Mouse (Mus musculus): ENCODE data around the gene Klhl10. TPM values are rescaled to one million over a fixed set of nuclear protein-coding genes. Genes with fewer than 3 reads are reported as not detected.
A peak's percentile ranks its signal among the peaks of the same experiment; 100 is the strongest.

The Klhl10 gene
- total RNA-seq (2014; fragmentation: Nextera tagmentation) = not detected in 2 replicates
- not detected in 2 replicates for total RNA-seq (2017)

DNA sequence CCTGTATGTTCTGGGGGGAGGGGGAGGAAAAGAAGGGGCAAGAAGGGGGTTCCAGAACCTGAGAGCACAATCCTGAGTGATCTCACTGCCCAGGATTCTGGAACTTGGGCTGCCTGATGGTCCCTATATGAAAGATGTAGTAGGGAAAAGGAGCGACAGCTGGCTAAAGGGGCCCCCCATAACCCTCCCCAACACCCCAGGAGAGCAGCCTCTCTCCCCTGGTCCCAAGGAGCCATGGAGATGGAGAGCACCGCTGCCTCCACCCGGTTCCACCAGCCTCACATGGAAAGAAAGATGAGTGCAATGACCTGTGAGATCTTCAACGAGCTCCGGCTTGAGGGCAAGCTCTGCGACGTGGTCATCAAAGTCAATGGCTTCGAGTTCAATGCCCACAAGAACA, at the start of gene Klhl10, which contains the start of gene Nt5c3b:
Gene Klhl10 (plus strand): TSS at position 121 of the 400 bp plus-strand sequence.
Gene Nt5c3b (minus strand): TSS at position 12 of the 400 bp plus-strand sequence.
- no peak for ATAC-seq (replicated peaks; ENCODE audit: poor library complexity, severe bottlenecking)

DNA sequence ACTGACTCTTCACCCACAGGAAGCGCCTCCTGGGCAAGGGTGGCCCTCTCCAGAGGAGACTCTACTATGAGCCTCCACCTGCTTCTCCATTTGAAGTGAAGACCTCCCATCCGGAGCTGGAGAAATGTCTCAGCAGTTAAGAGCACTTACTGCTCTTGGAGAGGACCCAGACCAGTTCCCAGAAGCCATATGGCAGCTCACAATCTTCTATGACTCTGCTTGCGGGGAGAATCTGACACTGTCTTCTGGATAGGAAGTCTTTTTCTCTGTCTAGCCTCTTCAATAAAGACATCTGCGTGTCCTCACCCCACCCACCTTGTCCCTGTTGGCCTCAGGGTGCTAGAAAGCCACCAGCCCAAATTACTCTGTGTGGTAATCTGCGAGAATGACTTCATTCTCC, 48.8 kb upstream of the Klhl10 start:
- ATAC-seq (replicated peaks; ENCODE audit: poor library complexity, severe bottlenecking) = no peak

DNA sequence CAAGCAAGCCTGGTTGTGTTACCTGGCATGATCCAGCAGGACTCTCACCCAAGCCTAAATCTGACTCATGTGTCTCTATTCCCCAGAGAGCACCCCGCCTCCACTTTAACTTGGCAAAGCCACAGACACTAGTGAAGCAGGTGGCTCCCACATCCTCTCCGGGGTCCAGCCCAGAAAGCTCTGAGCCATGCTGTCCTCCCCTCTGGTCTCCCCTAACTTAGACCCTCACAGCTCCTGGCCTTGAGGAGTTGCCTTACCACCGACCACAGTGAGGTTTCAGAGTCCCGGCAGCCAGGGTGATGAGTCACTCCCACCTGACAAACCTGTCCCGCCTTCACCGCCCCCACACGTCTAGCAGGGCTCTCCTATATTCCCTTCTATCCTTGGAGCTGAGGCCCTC, 48.0 kb upstream of the Klhl10 start:
- ATAC-seq (replicated peaks; ENCODE audit: poor library complexity, severe bottlenecking) = no peak

DNA sequence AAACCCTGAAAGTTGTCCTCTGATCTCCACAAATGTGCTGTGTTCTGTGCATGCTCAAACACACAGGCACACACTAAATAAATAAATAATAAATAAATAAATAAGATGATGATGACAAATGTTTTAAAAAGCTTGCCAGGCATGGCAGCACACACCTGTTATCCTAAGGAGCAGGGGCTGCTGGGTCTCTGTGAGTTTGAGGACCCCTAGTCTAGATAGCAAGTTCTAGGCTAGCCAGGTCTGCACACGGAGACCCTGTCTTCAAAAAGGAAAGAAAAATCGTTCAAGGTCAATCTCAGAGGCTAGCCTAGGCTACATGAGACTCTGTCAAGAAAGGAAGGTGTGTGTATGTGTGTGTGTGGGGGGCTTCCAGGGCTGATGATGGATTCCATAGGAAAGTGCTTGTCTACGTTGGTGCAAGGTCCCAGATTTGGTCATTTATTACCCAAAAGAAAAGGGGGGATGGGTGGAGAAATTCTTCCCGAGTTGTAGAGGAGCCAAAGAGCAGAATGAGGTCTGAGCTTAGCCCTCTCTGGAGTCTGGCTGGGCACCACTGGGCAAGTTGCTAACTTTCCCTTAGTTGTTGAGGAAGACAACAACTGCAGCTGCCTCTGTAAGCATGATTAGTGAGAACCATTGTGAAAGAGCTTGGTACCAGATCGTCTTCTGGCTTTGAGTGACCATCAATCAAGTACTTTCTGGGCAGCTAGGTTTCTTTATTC, 47.2 kb upstream of the Klhl10 start:
- ATAC-seq (replicated peaks; ENCODE audit: poor library complexity, severe bottlenecking) = no peak

DNA sequence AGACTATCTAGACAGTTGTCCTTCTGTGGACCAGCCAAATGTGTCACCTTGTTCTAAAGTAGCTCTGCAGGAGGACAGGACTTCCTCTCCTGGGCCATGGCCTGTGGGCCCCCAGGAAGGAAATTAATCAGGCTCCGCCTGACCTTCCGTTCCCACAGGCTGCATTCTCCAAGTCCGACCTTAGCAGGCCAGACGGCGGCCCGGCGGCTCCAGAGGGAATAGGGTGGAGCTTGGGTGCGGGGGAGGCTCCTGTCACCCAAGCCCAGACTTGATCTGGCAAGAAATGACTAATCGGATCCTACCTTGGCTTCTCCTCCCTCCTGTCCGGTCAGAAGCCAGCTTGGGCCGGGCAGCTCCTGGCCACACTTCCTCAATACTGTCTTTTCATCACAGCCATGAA, 46.5 kb upstream of the Klhl10 start:
- ATAC-seq (replicated peaks; ENCODE audit: poor library complexity, severe bottlenecking) = peak; percentile 33

DNA sequence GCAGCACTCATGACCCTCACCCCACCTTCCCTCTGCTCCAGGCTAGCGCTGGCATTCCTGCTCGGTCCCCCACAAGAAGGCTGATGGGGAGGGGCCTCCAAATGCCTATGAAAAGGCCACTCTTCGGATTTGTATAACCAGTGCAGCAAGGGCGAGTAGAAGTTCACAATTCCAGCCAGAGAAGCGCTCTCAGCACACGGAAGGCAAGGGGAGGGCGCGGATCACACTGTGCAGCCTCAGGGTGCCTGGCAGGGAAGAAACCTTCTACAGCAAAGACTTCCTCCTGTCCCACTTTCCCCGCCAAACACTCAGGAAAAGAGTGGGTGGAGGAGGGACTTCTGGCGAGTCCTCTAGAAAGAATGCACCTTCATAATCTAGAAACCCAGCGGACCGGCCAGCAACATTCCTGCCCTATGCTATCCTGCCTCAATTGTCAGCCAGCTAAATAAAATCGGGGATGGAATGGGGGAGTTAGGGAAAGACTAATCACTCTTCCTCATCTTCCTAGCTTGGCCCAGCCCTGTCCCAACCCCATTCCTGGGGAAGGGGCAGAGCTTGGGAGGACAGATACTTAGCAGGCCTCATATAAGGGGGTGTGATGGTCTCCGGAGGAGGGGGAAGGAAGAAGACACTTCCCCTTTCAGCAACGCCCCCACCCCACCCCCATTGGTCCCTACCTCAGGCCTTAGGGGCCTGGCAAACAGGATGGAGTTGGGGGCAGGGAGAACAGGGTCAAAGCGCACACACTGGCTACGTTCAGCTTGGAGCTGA, 45.7 kb upstream of the Klhl10 start:
- ATAC-seq (replicated peaks; ENCODE audit: poor library complexity, severe bottlenecking) = no peak

DNA sequence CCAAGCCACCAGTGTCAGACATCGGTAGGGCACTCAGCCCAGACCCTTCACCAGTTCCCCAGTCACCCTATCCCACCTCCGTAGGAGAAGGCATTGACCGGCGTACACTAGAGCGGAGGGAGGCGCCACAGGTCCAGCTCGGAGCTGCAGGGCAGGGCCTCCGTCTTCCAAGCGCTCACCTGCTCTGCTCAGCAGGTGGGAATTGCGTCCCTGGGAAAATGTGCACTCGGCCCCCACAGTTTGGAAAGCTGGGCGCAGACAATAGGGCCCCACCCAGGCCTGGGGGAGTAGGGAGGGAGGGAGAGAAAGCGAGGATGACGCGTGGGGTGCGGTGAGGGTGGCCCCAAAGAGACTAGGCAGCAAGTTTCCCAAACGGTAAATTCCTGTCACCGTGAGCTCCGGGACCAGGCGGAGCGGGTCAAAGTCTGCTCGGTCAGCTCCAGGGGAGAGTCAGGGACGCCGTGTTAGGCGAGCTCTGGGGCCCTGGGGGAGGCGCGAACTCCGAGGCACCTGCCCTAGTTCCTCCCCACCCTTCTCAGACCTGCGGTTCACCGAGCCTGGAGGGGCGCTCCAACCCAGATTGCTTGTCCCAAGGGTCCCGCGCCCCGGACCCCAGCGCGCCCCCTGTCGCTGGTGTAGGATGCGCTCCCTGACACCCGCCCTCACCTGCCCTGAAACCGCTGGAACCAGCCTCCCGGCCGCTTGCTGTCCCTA, 44.7 kb upstream of the Klhl10 start:
- peak; percentile 7; the same call in 1 of the 2 replicates for ATAC-seq (replicated peaks; ENCODE audit: poor library complexity, severe bottlenecking)

DNA sequence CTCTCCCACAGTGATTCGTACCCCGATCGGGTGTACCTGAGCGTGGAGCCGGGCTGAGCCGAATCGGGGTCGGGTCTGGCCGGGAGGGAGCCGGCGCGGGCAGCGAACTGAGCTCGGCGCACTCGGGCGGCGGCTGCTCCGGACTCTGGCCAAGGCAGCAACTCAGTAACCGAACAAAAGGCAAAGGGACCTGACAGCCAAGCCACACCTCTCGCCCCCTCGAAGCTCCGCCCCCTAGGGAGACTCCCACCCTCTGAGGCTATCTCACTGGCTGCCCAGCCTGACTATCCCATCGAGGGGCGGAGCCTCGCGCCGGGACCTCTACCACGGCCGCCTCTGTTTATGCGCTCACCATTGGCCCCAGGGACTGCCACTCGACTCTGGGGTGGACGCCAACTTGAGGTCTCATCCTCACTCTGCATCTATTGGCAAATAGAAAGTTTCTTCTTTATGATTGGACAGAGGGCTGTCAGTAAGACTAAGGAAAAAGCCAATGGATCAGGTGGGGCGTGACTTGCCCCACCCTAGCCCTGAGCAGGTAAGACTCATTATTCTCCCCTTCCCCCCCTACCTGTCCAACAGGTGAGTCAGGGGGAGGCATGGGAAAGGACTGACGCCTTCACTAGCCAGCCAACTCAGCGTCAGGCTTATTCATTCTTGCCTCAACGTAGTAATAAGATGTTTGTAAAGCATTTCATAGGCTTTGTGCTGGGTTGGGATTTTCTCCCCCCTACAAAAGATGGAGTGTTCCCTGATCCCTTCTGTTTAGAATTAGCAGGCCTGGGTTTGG, 43.9 kb upstream of the Klhl10 start, which contains the start of gene Jup:
Gene Jup (minus strand): TSS at position 164 of the 790 bp plus-strand sequence.
- ATAC-seq (replicated peaks; ENCODE audit: poor library complexity, severe bottlenecking) = peak; percentile 84

DNA sequence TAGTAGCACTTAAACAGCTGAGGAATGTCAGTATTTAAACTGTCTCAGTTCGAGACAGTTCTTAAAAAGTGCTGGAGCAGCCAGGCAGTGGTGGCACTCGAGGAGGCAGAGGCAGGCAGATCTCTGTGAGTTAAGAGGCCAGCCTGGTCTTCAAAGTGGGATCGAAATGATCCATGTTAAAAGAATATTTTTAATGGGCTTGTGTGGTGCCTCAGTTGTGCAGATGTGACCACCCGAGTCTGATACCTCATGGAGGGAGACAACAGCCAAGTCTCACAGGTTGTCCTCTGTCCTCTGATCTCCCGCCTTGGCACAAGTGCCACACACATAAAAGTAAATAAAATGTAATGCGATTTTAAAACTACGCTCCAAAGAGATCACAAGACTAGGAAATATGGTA, 43.2 kb upstream of the Klhl10 start:
- ATAC-seq (replicated peaks; ENCODE audit: poor library complexity, severe bottlenecking) = no peak

DNA sequence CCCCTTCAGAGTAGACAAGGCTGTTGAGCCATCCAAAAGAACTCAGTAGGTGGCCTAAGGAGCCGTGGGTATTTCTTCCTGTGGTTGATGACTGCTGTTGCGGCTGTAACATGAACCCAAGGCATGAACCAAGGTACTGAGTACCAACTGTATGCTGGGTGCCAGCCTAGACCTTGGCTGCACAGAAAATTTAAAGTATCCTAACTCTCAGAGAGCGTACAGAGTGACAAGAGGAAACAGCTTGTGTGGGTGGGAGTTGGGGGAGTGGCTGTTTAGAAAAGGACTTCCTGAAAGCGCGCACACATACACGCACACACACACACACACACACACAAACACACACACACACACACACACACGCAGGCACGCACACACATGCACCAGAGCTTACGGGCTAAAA, 42.4 kb upstream of the Klhl10 start:
- 0 out of 2 replicates have a peak, but pooled peaks have one; percentile 5 for ATAC-seq (replicated peaks; ENCODE audit: poor library complexity, severe bottlenecking)

DNA sequence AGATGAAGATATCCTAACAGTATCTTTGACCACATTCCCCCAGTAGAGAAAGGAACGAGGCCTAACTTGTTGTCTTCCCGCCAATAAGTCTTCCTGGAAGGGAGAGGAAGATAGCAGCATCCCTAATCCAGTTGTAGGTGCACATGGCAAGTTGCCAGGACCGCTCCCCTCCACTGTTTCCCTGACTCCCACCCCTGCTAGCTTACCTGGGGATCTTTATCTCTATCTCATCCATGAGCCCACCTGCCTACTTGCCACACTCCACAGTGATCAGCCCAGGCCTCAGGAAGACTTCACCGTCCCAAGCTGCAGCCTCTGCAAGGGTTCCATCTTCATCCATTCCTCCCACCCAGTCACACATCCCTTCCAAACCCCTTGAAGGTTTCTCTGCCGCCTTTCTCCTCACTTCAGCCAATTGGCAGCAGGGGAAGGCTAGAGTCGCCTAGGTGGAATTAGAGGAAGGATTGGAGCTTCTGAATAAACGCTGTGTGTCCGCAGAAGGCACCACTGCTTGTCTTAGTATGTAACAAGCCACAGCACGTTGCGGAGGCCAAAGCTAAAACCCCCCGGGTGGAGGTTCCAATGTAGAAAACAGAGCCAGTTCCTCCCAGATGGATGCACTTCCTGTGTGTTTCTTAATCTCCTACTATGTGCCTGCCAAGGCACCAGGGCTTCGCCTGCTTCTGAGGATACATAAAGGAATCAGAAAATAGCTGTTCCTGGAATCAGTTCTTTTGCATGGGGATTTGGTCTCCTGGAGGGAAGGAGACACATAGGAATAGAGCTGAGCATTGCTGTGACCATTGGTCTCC, 41.8 kb upstream of the Klhl10 start:
- ATAC-seq (replicated peaks; ENCODE audit: poor library complexity, severe bottlenecking) = no peak

DNA sequence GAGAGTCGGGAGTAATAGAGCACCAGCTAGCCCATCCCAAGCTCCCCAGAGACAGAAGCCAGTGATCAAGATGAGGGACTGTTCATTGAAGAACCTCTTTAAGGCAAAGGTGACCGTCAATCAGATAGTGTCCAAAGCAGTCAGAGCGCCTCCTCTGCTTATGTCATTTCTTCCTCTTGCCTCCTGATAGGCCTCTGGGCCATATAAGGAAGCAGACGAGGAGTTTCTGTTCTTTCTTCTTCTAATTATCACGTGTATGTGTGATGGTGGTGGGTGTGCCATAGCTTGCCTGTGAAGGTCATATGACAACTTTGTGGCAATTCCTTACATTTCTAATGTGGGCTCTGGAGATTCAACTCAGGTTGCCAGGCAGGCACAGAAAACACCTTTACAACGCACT, 40.9 kb upstream of the Klhl10 start:
- ATAC-seq (replicated peaks; ENCODE audit: poor library complexity, severe bottlenecking) = peak; percentile 48

DNA sequence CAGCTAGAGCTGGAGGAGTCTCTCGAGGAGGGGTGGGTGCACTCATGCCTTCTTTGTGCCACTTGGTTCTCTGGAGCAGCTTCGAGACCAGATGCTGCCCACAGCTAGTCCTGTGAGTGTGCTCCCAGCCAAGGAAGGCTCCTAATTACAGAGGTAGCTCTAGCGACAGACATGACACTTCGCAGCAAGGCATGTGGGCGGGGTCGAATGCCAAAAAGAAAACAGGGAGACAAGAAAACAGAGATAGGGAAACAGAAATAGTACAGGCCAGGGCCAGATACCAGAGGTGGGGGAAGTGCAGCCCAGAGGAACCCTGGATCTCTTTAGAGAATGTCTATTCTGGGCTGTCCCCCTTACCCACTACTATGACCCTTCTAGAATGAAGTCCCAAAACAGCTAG, 39.5 kb upstream of the Klhl10 start:
- ATAC-seq (replicated peaks; ENCODE audit: poor library complexity, severe bottlenecking) = no peak

DNA sequence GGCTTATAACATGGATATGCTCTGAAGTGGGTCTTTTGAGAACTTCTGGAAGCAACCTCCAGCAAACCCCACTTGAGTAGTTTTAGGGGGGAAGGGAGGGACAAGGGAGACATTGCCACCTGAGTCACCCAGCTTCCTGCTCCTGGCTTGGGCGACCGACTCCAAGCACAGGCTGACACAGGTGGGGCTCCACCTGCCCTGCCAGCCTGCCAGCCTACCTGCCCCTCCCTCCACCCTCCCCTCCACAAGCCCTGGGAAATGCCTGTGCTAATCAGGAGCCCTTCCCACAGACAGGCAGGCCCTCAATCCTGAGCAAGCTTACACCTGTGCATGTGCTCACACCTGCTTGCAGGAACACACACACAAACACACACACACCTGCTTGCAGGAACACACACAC, 39.0 kb upstream of the Klhl10 start:
- ATAC-seq (replicated peaks; ENCODE audit: poor library complexity, severe bottlenecking) = no peak

DNA sequence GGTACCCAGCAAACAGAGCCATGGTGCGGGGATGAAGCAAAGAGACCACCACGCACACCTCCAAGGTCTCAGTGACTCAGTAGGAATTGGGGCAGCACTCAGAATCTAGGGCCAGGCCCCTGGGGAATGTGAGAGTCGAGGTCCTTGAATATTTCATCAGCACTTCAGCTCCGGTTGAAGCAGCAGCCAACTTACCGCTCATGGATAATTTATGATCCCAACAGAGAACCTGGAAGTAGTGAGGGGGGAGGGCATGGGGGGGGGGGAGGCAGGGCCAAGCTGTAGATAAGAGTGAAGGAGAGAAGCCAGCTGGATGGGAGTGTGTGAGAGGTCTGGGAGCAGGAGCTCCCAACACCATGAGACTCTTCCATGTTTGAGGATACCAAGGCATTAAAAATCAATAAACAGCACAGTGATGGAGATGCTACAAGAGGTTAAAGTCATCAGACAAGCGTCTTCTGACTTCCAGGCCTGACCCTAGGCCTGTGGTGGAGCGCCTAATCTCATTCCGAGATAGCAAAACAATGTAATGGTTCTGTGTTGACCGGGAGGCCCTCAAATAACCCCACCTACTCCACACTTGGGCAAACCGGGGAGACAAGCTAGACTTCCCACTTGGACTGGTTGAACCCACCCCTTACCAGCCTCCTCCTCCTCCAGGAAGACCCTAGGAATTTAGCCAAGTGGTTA, 38.1 kb upstream of the Klhl10 start:
- ATAC-seq (replicated peaks; ENCODE audit: poor library complexity, severe bottlenecking) = no peak

DNA sequence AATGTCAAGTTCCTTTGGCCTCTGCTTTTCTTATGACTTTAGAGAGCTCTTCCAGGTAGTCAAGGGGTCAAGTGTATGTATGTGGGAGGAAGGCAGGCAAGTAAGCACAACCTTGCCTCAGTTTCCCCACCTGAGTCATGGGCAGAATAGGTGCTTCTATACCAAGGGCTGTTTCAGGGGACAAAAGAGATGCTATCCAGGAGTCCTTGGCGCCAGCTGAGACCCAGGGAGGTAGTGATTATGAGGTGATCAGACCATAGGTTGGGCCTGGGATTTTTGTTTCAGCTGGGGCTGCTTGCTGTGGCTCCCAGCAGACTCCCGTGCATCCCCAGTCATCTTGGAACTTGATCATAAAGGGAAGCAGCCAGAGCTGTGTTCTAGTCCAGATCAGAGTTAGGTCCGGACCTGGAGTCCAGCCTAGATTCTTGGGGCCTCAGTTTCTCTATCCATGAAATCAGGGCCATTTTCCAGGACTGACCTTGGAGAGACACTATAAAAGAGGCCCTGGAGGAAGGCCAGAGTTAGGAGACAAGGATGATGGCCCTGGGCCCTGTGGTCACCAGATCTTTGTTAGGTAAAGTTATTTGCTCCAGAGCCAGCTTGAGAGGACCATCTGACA, 37.2 kb upstream of the Klhl10 start:
- no peak for ATAC-seq (replicated peaks; ENCODE audit: poor library complexity, severe bottlenecking)

DNA sequence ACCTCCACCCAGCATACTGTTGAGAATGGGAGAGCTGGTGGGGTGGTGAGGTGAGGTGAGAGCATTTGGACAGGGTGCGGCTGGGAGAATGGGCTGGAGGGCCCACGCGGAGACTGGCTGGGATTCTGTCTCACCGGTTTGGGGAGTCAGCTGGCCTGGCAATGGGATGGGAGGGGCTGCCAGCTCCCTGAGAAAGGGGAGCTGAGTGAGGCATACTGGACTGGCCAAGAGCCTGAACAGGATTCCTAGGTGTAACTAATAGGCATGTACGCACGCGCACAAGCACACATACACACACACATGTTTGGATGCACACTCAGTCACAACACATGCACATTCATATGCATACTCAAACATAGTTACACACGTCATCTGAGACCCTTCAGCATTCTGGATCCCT, 35.4 kb upstream of the Klhl10 start:
- ATAC-seq (replicated peaks; ENCODE audit: poor library complexity, severe bottlenecking) = no peak

DNA sequence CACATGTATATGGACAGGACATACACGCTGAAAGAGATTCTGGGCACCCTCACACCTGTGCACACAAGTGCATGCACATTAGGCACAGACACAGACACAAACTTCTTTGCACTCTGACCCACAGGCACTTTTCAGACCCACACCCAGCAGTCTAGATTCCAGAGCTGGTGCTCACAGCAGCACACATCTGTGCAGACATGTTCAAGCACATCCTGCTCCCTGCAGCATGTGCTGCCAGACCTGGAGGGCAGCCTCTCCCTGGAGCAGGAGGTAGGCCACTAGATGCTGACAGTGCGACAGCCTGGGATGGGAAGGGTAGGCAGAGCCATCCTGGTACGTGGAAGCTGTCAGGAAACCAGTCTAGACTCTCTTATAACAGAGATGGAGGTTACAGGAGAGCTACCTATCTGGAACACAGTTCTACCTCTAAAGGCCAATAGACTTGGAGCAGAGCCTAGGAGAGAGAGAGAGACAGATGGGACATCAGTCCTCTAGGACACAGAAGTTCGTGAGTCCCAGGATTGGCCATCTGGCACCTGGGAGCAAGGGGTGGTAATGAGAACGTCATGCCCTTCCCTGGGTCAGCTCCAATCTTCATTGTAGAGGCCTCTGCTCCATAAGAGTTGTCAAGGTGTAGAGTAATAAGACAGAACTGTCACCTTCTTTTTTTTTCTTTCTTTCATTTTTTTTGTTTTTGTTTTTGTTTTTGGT, 34.6 kb upstream of the Klhl10 start:
- ATAC-seq (replicated peaks; ENCODE audit: poor library complexity, severe bottlenecking) = no peak

Data from granulocyte monocyte progenitor cell, adult 5-6 weeks (primary cell).